Mouse (Mus musculus): ENCODE data around the gene Slc33a1. TPM values are rescaled to one million over a fixed set of nuclear protein-coding genes. Genes with fewer than 3 reads are reported as not detected.
A peak's percentile ranks its signal among the peaks of the same experiment; 100 is the strongest.

The Slc33a1 gene
- total RNA-seq, 2 experiments from 2014 or later = 24.6 to 28.2 TPM

- intact Hi-C loops (cut with DNase I) = no loop called here
- DNase-seq (ENCODE audit: extremely low spot score in 1 of 2, low spot score in 2 of 2) = no peak
These were observed 64.5 kb downstream of the Slc33a1 start for GRCm38 (mm10) chr3:63900021-63900571.

DNA sequence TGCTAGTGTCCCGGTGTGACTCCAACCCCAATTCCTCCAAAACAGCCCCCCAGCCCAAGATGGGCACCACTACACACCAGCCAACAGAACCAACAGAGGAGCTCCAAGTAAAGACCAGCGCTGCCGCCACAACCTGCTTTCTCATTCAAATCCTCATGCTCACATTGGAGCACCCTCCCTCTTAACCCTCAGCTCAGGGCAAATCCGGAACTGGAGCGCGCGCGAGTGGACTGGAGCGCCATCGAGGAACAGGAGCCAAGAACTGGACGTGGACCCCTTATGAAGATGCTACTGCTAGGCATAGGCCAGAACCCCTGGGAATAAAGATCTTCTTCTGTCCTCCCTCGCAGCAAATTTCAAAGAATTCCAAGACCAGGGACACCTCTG lies 65.3 kb downstream of the Slc33a1 start, which contains the start of gene Plch1:
Gene Plch1, minus strand, starts transcription at position 164 of the 387 bp plus-strand sequence.
- DNase-seq (ENCODE audit: extremely low spot score in 1 of 2, low spot score in 2 of 2) = peak; percentile 52 to 69
- intact Hi-C loops (cut with DNase I) = loop anchor here (2.0 kb wide), 1 partner anchor 29 kb away; the partner anchor contains the start of gene E130311K13Rik

DNA sequence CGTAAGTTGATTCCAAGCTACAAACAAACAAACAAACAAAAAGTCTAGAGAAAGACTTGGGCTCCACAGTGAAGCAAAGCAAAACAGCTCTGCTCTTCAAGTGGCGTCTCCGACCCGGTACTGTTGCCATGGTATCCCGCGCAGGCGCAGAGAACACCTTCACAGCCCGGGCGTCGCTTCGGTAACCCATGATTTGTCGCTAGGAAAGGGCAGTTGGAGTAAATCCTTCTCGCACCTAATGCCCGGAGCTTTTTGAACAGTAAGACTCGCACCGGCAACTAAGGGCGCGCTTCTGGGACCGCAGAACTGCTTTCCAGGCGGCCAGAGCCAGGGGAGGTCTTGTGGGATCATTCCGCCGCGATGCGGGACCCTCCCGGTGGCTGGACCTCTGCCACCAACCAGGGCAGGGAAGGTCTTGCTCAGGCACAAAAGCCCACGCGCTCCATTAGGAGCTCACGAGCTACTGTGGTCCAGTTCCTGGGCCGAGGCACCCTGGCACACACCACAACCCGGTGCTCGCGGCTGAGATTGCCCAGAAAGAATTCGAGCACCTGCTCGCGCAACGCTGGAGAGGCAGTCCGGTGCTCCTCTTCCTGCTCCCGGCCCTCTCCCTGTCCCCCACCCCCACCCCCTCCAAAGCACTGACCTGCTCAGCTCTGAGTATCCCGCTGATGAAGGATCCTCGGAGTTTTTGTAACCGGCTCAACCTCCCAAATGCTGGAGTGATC lies 65.8 kb downstream of the Slc33a1 start:
- DNase-seq (ENCODE audit: extremely low spot score in 1 of 2, low spot score in 2 of 2) = peak; percentile 84 to 86
- intact Hi-C loops (cut with DNase I) = loop anchor here (2.0 kb wide), 1 partner anchor 30 kb away; the partner anchor contains the start of gene E130311K13Rik

GRCm38 (mm10) chr3:63897177-63897576 lies 67.4 kb downstream of the Slc33a1 start:
- intact Hi-C loops (cut with DNase I) = no loop called here
- DNase-seq (ENCODE audit: extremely low spot score in 1 of 2, low spot score in 2 of 2) = no peak

- DNase-seq (ENCODE audit: extremely low spot score in 1 of 2, low spot score in 2 of 2) = no peak
- intact Hi-C loops (cut with DNase I) = no loop called here
These were observed 68.3 kb downstream of the Slc33a1 start for GRCm38 (mm10) chr3:63896303-63896702.

DNA sequence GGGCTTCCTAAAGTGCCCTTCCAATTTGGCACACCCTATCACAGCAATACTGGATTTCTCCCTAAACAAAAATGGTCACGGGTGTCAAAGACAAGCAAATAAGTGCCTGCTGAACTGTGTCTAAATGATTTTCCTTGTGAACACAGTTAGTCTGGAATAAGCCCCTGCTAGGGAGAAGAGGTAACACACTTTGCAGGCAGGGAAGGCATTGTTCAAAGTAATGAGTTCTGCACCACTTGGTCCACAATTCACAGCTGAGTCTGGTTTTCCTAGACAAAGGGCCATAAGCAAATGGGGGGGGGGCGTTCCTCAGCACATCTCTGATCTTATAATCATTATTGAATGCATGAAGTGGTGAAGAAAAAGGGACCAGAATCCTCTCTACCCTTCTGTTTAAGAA lies 68.8 kb downstream of the Slc33a1 start:
- no peak for DNase-seq (ENCODE audit: extremely low spot score in 1 of 2, low spot score in 2 of 2)
- intact Hi-C loops (cut with DNase I) = no loop called here

- DNase-seq (ENCODE audit: extremely low spot score in 1 of 2, low spot score in 2 of 2) = no peak
- intact Hi-C loops (cut with DNase I) = no loop called here
These were observed 70.9 kb downstream of the Slc33a1 start for GRCm38 (mm10) chr3:63893677-63894076.

DNA sequence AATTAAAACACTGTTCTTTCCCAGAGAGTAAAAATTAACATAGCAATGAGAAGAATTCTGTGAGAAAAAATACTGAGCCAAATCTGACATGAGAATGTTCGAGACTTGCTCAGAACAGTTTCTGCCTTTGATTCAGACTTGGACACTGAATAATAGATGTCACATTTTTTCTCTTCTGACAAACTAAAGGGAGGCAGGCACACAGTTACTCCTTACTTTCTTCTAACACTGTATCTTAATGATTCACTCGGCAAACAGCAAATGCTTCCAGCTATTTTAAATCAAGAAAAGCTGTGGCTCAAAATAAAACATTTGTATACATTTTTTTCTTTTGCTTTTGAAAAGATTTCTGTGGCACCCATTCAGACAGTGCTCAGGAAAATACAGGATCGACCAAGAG lies 72.4 kb downstream of the Slc33a1 start:
- intact Hi-C loops (cut with DNase I) = no loop called here
- no peak for DNase-seq (ENCODE audit: extremely low spot score in 1 of 2, low spot score in 2 of 2)

Other genes with a start within 250 kb of the Slc33a1 start
- 1 to 10 TPM; 9.0 to 9.1 TPM for gene Plch1, start 65.3 kb downstream of the Slc33a1 start, total RNA-seq (2021)
- 10 to 100 TPM; 13.1 to 14.2 TPM for gene E130311K13Rik, start 35.3 kb downstream of the Slc33a1 start, total RNA-seq (2021)
- 10 to 100 TPM; 41.0 to 42.1 TPM for gene Gmps, start 11.3 kb upstream of the Slc33a1 start, total RNA-seq (2021)
- gene Vmn2r1, start 116.8 kb upstream of the Slc33a1 start, total RNA-seq (2021) = under 1 TPM; 0.47 to 0.49 TPM
- not detected for gene Vmn2r2, start 177.2 kb upstream of the Slc33a1 start, total RNA-seq (2021)

Measured in left cerebral cortex, postnatal 10 days (tissue).